Mouse (Mus musculus) small intestine, adult 2 months (tissue): Measurements from ENCODE around the gene Zfpm1.

Source experiments
- CTCF ChIP-seq: fragments of 200-500 bp; IDR thresholded peaks from 2 replicates; pipeline ENCODE4 v1.5.1; 2012; ENCODE audit warnings: low read depth, mild to moderate bottlenecking, control low read depth, inconsistent platforms, low read length, moderate library complexity, mixed read lengths; ENCODE audit not compliant: insufficient replicate concordance, insufficient read length; ENCODE audit errors: extremely low read depth
- POLR2A ChIP-seq: fragments of 200-500 bp; IDR thresholded peaks from 2 replicates; pipeline ENCODE4 v1.6.1; 2012; ENCODE audit warnings: low read depth, mild to moderate bottlenecking, control low read depth, inconsistent platforms, low read length, moderate library complexity

- no peak for TF ChIP-seq CTCF
- no peak for TF ChIP-seq POLR2A
Observed at GRCm38 (mm10) chr8:122303451-122303850, 21.5 kb downstream of the Zfpm1 start.
